Mouse (Mus musculus) MEL (cell line): Measurements from ENCODE around the gene Gxylt2. TPM values are rescaled to one million over a fixed set of nuclear protein-coding genes. Genes with fewer than 3 reads are reported as not detected.

Experiments
- DNase-seq: peaks from one replicate; pipeline ENCODE4 v3.0.0; 2011; ENCODE audit warnings: low read depth, low spot score
- H3K27ac ChIP-seq: 2 replicates; pipeline ENCODE4 v1.5.1; 2012; ENCODE audit warnings: low read depth, mild to moderate bottlenecking, control low read depth, low read length, moderate library complexity; ENCODE audit not compliant: control insufficient read depth
- H3K27me3 ChIP-seq, 2 experiments: fragments of 150-350 bp in 1 of 2; sonication (generic) in 1 of 2; 2 replicates each; pipeline ENCODE4 v1.6.1; 2012; ENCODE audit warnings: low read length in 2 of 2, mild to moderate bottlenecking in 2 of 2, improper control_type of control experiment in 1 of 2, moderate library complexity in 1 of 2; ENCODE audit not compliant: insufficient read depth in 2 of 2, control insufficient read depth in 1 of 2
- H3K36me3 ChIP-seq, 2 experiments: 2 replicates each; pipeline ENCODE4 v1.6.1; 2012 to 2014; ENCODE audit warnings: low read length in 2 of 2, improper control_type of control experiment in 1 of 2, inconsistent platforms in 1 of 2, mild to moderate bottlenecking in 1 of 2; ENCODE audit not compliant: insufficient read depth in 2 of 2, control insufficient read depth in 1 of 2
- H3K4me1 ChIP-seq, 2 experiments: fragments of 150-350 bp in 1 of 2; sonication (generic) in 1 of 2; 2 replicates each; pipeline ENCODE4 v1.6.1; 2012; ENCODE audit warnings: low read length in 2 of 2, improper control_type of control experiment in 1 of 2, mild to moderate bottlenecking in 1 of 2; ENCODE audit not compliant: insufficient read depth in 2 of 2, control insufficient read depth in 1 of 2
- H3K4me3 ChIP-seq, 2 experiments: fragments of 150-350 bp in 1 of 2; sonication (generic) in 1 of 2; 2 replicates each; pipeline ENCODE4 v1.5.1; 2012; ENCODE audit warnings: low read depth in 2 of 2, low read length in 2 of 2, mild to moderate bottlenecking in 2 of 2, moderate library complexity in 2 of 2, control low read depth in 1 of 2, improper control_type of control experiment in 1 of 2; ENCODE audit not compliant: control insufficient read depth in 1 of 2, insufficient read depth in 1 of 2
- H3K79me2 ChIP-seq: 2 replicates; pipeline ENCODE4 v1.6.1; 2012; ENCODE audit warnings: mild to moderate bottlenecking, low read length, moderate library complexity; ENCODE audit not compliant: control insufficient read depth, poor library complexity, insufficient read depth
- H3K9ac ChIP-seq: 2 replicates; pipeline ENCODE4 v1.6.1; 2012; ENCODE audit warnings: low read depth, mild to moderate bottlenecking, control low read depth, low read length, moderate library complexity; ENCODE audit not compliant: control insufficient read depth, poor library complexity, severe bottlenecking
- H3K9me3 ChIP-seq: fragments of 150-350 bp; sonication (generic); replicated peaks from 2 replicates; pipeline ENCODE4 v1.6.1; 2012; ENCODE audit warnings: mild to moderate bottlenecking, low read length, improper control_type of control experiment, moderate library complexity; ENCODE audit not compliant: insufficient read depth
- CHD2 ChIP-seq: IDR thresholded peaks from 2 replicates; pipeline ENCODE4 v1.6.1; 2011; ENCODE audit warnings: low read length, improper control_type of control experiment
- CTCF ChIP-seq, 3 experiments: IDR thresholded peaks in 2 of 3; conservative IDR thresholded peaks in 1 of 3; 2 replicates each; pipeline ENCODE4 v1.5.1; 2011 to 2012; ENCODE audit warnings: low read length in 3 of 3, low read depth in 2 of 3, mild to moderate bottlenecking in 2 of 3, improper control_type of control experiment in 1 of 3, inconsistent platforms in 1 of 3, mixed read lengths in 1 of 3, moderate library complexity in 1 of 3; ENCODE audit not compliant: control insufficient read depth in 1 of 3, insufficient read depth in 1 of 3, poor library complexity in 1 of 3, severe bottlenecking in 1 of 3
- E2F4 ChIP-seq: IDR thresholded peaks from 2 replicates; pipeline ENCODE4 v1.6.1; 2011; ENCODE audit warnings: low read depth, low read length, improper control_type of control experiment, borderline replicate concordance
- EP300 ChIP-seq, 2 experiments: IDR thresholded peaks; 2 replicates each; pipeline ENCODE4 v1.6.1; 2011; ENCODE audit warnings: improper control_type of control experiment in 2 of 2, low read length in 2 of 2, low read depth in 1 of 2, mild to moderate bottlenecking in 1 of 2
- ETS1 ChIP-seq: IDR thresholded peaks from 2 replicates; pipeline ENCODE4 v1.6.1; 2012; ENCODE audit warnings: low read depth, mild to moderate bottlenecking, inconsistent platforms, low read length, improper control_type of control experiment, moderate library complexity
- GABPA ChIP-seq: IDR thresholded peaks from 2 replicates; pipeline ENCODE4 v1.6.1; 2012; ENCODE audit warnings: low read depth, mild to moderate bottlenecking, inconsistent platforms, low read length, improper control_type of control experiment, moderate library complexity
- GATA1 ChIP-seq: IDR thresholded peaks from 2 replicates; pipeline ENCODE4 v1.6.1; 2011; ENCODE audit warnings: low read depth, low read length, improper control_type of control experiment
- HCFC1 ChIP-seq: IDR thresholded peaks from 2 replicates; pipeline ENCODE4 v1.6.1; 2012; ENCODE audit warnings: low read depth, mild to moderate bottlenecking, inconsistent platforms, low read length, improper control_type of control experiment, moderate library complexity
- MAX ChIP-seq: IDR thresholded peaks from 2 replicates; pipeline ENCODE4 v1.6.1; 2011; ENCODE audit warnings: low read length, improper control_type of control experiment
- MAZ ChIP-seq: IDR thresholded peaks from 2 replicates; pipeline ENCODE4 v1.6.1; 2012; ENCODE audit warnings: low read depth, mild to moderate bottlenecking, inconsistent platforms, low read length, improper control_type of control experiment
- MEF2A ChIP-seq: IDR thresholded peaks from 2 replicates; pipeline ENCODE4 v1.6.1; 2014; ENCODE audit warnings: low read depth, mild to moderate bottlenecking, inconsistent platforms, low read length, improper control_type of control experiment; ENCODE audit not compliant: poor library complexity, insufficient replicate concordance, severe bottlenecking; ENCODE audit errors: extremely low read depth
- MXI1 ChIP-seq: IDR thresholded peaks from 2 replicates; pipeline ENCODE4 v1.6.1; 2011; ENCODE audit warnings: mild to moderate bottlenecking, low read depth, low read length, improper control_type of control experiment
- MYC ChIP-seq: IDR thresholded peaks from 2 replicates; pipeline ENCODE4 v1.6.1; 2011; ENCODE audit warnings: low read depth, mild to moderate bottlenecking, low read length, improper control_type of control experiment, moderate library complexity
- NELFE ChIP-seq: IDR thresholded peaks from 2 replicates; pipeline ENCODE4 v1.6.1; 2011; ENCODE audit warnings: low read depth, low read length, improper control_type of control experiment
- POLR2A ChIP-seq, 2 experiments: IDR thresholded peaks; 2 replicates each; pipeline ENCODE4 v1.6.1; 2011 to 2012; ENCODE audit warnings: low read length in 2 of 2, mild to moderate bottlenecking in 2 of 2, control low read depth in 1 of 2, improper control_type of control experiment in 1 of 2, low read depth in 1 of 2, moderate library complexity in 1 of 2; ENCODE audit not compliant: control insufficient read depth in 1 of 2, insufficient read depth in 1 of 2, poor library complexity in 1 of 2
- POLR2AphosphoS5 ChIP-seq: IDR thresholded peaks from 2 replicates; pipeline ENCODE4 v1.6.1; 2012; ENCODE audit warnings: low read depth, borderline replicate concordance, mild to moderate bottlenecking, inconsistent platforms, low read length, moderate library complexity, mixed read lengths
- RCOR1 ChIP-seq: IDR thresholded peaks from 2 replicates; pipeline ENCODE4 v1.6.1; 2012; ENCODE audit warnings: low read depth, mild to moderate bottlenecking, inconsistent platforms, low read length, improper control_type of control experiment
- SIN3A ChIP-seq: IDR thresholded peaks from 2 replicates; pipeline ENCODE4 v1.6.1; 2012; ENCODE audit warnings: low read length, improper control_type of control experiment, inconsistent platforms
- TBP ChIP-seq: IDR thresholded peaks from 2 replicates; pipeline ENCODE4 v1.8.0; 2011; ENCODE audit warnings: low read depth, low read length, improper control_type of control experiment
- TCF12 ChIP-seq: IDR thresholded peaks from 2 replicates; pipeline ENCODE4 v1.6.1; 2014; ENCODE audit warnings: low read depth, mild to moderate bottlenecking, inconsistent platforms, low read length, improper control_type of control experiment, moderate library complexity
- USF2 ChIP-seq, 2 experiments: IDR thresholded peaks; 2 replicates each; pipeline ENCODE4 v1.6.1; 2011 to 2012; ENCODE audit warnings: improper control_type of control experiment in 2 of 2, low read length in 2 of 2, borderline replicate concordance in 1 of 2, inconsistent platforms in 1 of 2, low read depth in 1 of 2, mild to moderate bottlenecking in 1 of 2; ENCODE audit not compliant: insufficient read depth in 1 of 2
- ZMIZ1 ChIP-seq: IDR thresholded peaks from 2 replicates; pipeline ENCODE4 v1.6.1; 2012; ENCODE audit warnings: low read depth, mild to moderate bottlenecking, inconsistent platforms, low read length, improper control_type of control experiment, moderate library complexity
- polyA plus RNA-seq, 2 experiments: library from polyadenylated mRNA; stranded (reverse) in 1 of 2; unstranded in 1 of 2; fragments of >175 nt in 1 of 2; fragments of >200 nt in 1 of 2; gene quantifications; 2 replicates each; pipeline versions ENCODE4 v1.2.1 to v1.2.4; 2012; ENCODE audit warnings: low replicate concordance in 2 of 2, low read depth in 1 of 2; ENCODE audit not compliant: insufficient read length in 2 of 2, insufficient read depth in 1 of 2, missing spikeins in 1 of 2
- total RNA-seq: library from RNA; depleted of rRNA; stranded (reverse); fragments of 300-350 nt; gene quantifications from 2 replicates; pipeline ENCODE4 v1.2.3, GENCODE M21; 2012; rRNA removed

Gxylt2 gene
- total and polyA plus RNA-seq, 3 experiments, result not detected

GRCm38 (mm10) chr6:100850671-100851081, 146.1 kb downstream of the Gxylt2 start:
- Histone ChIP-seq H3K27me3 (no peaks in the 10 kb centered on the region), H3K9ac (no peak overlapping the region), H3K4me1 (peaks cover 6 to 8% of the 10 kb centered on the region in 2 experiments; a peak in 3 of 4 replicates), H3K36me3 (peaks cover 28 to 36% of the 10 kb centered on the region in 2 experiments)
- peak; percentile 27 for DNase-seq
- TF ChIP-seq POLR2A (IDR thresholded peaks at IDR 0.05; ENCODE audit: control insufficient read depth in 1 of 2, insufficient read depth in 1 of 2, low read depth in 1 of 2, low read length in 2 of 2, poor library complexity in 1 of 2) (no peak), NELFE (no peak), HCFC1 (no peak), E2F4 (no peak), ZMIZ1 (no peak)
- TF ChIP-seq, all 39 proteins: peak for 0
- H3K27ac ChIP-seq, result no peak overlapping the region; the same call in 1 of the 2 replicates
- H3K9me3 ChIP-seq, result no peaks in the 10 kb centered on the region
- H3K79me2 ChIP-seq, result peaks cover 47% of the 10 kb centered on the region
- H3K4me3 ChIP-seq, result no peak overlapping the region

DNA sequence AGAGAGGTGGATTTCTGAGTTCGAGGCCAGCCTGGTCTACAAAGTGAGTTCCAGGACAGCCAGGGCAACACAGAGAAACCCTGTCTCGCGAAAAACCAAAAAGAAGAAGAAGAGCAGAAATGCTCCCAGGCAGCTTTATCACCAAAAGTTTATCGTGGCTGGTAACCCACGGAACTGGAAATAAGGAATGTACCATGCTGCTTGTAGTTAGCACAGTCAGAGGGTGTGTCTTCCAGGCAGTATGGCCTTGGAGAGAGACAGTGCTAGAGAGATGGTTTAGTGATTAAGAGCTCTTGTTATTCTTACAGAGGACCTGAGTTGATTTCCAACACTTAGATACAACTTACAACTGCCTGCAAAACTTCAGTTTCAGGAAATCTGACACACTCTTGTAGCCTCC, 146.5 kb downstream of the Gxylt2 start:
- peak; percentile 71 for DNase-seq
- H3K27ac ChIP-seq, result no peak overlapping the region

More for the DNA sequence above, 146.5 kb downstream of the Gxylt2 start:
- Histone ChIP-seq H3K9ac (no peak overlapping the region), H3K4me3 (no peak overlapping the region), H3K27me3 (no peaks in the 10 kb centered on the region), H3K79me2 (peaks cover 44% of the 10 kb centered on the region)
- no peak for TF ChIP-seq HCFC1
- TF ChIP-seq ETS1, result 0 out of 2 replicates have a peak, but pooled peaks have one; percentile 14
- peak; percentile 48; the same call in 1 of the 2 replicates for TF ChIP-seq GATA1
- no peak for TF ChIP-seq USF2 (IDR thresholded peaks at IDR 0.05; ENCODE audit: borderline replicate concordance in 1 of 2, insufficient read depth in 1 of 2, low read depth in 1 of 2, low read length in 2 of 2)
- TF ChIP-seq SIN3A, result peak; percentile 68
- no peak for TF ChIP-seq POLR2AphosphoS5
- TF ChIP-seq CHD2, result no peak
- 0 out of 2 replicates have a peak, but pooled peaks have one; percentile 17 for TF ChIP-seq MAX
- peak; percentile 24 to 32; a peak in 1 of 4 replicates for TF ChIP-seq EP300 (IDR thresholded peaks at IDR 0.05; ENCODE audit: low read depth in 1 of 2, low read length in 2 of 2)
- TF ChIP-seq GABPA, result no peak
- no peak for TF ChIP-seq TBP
- TF ChIP-seq MEF2A, result no peak
- TF ChIP-seq ZMIZ1, result no peak
- TF ChIP-seq CTCF (IDR thresholded peaks at IDR 0.05 in 2 of 3, conservative IDR thresholded peaks at IDR 0.05 in 1 of 3; ENCODE audit: control insufficient read depth in 1 of 3, insufficient read depth in 1 of 3, low read depth in 2 of 3, low read length in 3 of 3, poor library complexity in 1 of 3, severe bottlenecking in 1 of 3), result no peak
- TF ChIP-seq TCF12, result no peak
- TF ChIP-seq MAZ, result no peak
- 0 out of 2 replicates have a peak, but pooled peaks have one; percentile 7 for TF ChIP-seq RCOR1
- no peak for TF ChIP-seq POLR2A (IDR thresholded peaks at IDR 0.05; ENCODE audit: control insufficient read depth in 1 of 2, insufficient read depth in 1 of 2, low read depth in 1 of 2, low read length in 2 of 2, poor library complexity in 1 of 2)
- no peak for TF ChIP-seq MYC
- peak; percentile 72 for TF ChIP-seq MXI1
- TF ChIP-seq, all 39 proteins: peak for 7
- Histone ChIP-seq H3K9me3 (no peaks in the 10 kb centered on the region), H3K4me1 (peaks cover 6 to 8% of the 10 kb centered on the region in 2 experiments; a peak in 3 of 4 replicates), H3K36me3 (peaks cover 28 to 34% of the 10 kb centered on the region in 2 experiments)

Other genes starting within 250 kb of the Gxylt2 start
- 21.1 and 23.5 TPM in 2 replicates for gene Shq1, start 33.6 kb upstream of the Gxylt2 start, total RNA-seq
- gene Shq1, start 33.6 kb upstream of the Gxylt2 start, polyA plus RNA-seq, result 10 to 100 TPM in 1 of 2 experiments, not detected in 1; 20.2 TPM
- 55.6 and 57.1 TPM in 2 replicates for gene Ppp4r2, start 128.9 kb downstream of the Gxylt2 start, total RNA-seq
- gene Ppp4r2, start 128.9 kb downstream of the Gxylt2 start, polyA plus RNA-seq, result 10 to 100 TPM in 1 of 2 experiments, not detected in 1; 61.4 TPM